Mouse (Mus musculus): ENCODE results near the gene 6030468B19Rik. TPM values are rescaled to one million over a fixed set of nuclear protein-coding genes. Genes with fewer than 3 reads are reported as not detected.
A peak's percentile ranks its signal among the peaks of the same experiment; 100 is the strongest.

6030468B19Rik gene
- polyA plus RNA-seq, 1 experiment: 16.7 TPM

DNA sequence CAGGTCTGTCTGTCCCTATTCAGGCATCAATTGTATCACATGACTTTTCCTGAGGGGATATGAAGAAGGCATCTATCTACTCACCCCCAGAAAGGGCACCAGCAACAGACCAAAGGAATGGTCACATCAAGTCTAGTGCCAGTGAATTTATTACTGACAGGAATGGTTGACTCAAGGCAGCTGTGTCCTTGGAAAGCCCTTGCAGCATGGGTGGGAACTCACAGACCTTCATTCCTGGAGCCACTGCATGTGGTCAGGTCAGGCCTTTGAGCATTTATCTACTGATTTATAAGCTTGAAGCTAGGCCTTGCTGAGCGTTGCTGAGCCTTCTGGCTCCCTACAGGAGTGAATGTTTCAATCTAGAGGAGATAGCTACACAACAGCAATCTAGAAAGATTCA, 43.5 kb downstream of the 6030468B19Rik start:
- TF ChIP-seq POLR2A (IDR thresholded peaks at IDR 0.05; ENCODE audit: borderline replicate concordance, control insufficient read depth, low read depth, low read length) (no peak), CTCF (IDR thresholded peaks at IDR 0.05; ENCODE audit: control insufficient read depth, insufficient read depth, low read length) (no peak)
- H3K27ac ChIP-seq (ENCODE audit: control insufficient read depth, insufficient read depth, low read depth, low read length, poor library complexity): no peak overlapping the region; the same call in 1 of the 2 replicates
- 74% methylated on average over 1 of the region's 1 CpGs for WGBS
- H3K4me3 ChIP-seq (replicated peaks; ENCODE audit: control insufficient read depth, low read depth, low read length): no peak overlapping the region
- peaks cover 5% of the 10 kb centered on the region for H3K4me1 ChIP-seq (ENCODE audit: control insufficient read depth, insufficient read depth, low read length)

DNA sequence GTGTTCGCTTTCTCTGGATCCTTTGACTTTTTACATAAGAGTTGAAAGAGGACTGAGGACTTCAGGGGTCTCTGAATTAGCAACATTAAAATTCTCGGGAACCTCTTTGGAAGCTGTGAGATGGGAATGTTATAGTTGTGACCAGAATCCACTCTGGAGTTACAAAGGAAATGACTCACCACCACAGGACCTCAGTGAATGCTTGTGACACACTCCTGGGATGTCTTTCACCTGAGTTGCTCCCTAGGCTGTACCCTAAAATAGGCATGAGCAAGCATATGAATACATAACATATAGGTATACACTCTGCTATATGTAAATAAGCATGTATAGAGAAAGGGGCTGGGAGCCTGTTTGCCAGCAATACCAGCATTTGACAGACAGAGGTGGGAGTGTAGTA, 46.0 kb downstream of the 6030468B19Rik start:
- H3K4me3 ChIP-seq (replicated peaks; ENCODE audit: control insufficient read depth, low read depth, low read length): no peak overlapping the region
- peaks cover 2% of the 10 kb centered on the region; the same call in 1 of the 2 replicates for H3K4me1 ChIP-seq (ENCODE audit: control insufficient read depth, insufficient read depth, low read length)

DNA sequence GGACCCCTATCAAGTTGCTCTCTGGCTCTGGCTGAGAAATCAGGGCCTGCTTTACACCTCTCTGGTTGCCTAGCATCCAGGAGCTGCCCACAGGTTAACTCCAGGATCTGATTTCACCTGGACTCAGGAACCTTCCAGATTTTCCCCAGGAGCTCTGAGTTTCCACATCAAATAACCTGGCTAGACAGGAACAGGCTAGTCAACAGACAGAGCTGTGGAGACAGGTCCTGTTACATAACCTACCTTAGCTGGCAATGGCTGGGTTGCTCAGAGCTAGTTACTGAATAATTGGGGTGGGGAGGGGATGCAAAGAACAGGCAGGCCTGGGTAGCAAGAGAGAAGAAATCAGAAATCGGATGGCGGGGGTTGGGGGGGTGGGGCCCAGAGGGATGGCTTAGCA, 47.5 kb downstream of the 6030468B19Rik start:
- no peaks in the 10 kb centered on the region; the same call in 1 of the 2 replicates for H3K4me1 ChIP-seq (ENCODE audit: control insufficient read depth, insufficient read depth, low read length)
- H3K27ac ChIP-seq (ENCODE audit: control insufficient read depth, insufficient read depth, low read depth, low read length, poor library complexity): no peak overlapping the region

More for the DNA sequence above, 46.0 kb downstream of the 6030468B19Rik start:
- TF ChIP-seq CTCF (IDR thresholded peaks at IDR 0.05; ENCODE audit: control insufficient read depth, insufficient read depth, low read length): no peak
- TF ChIP-seq POLR2A (IDR thresholded peaks at IDR 0.05; ENCODE audit: borderline replicate concordance, control insufficient read depth, low read depth, low read length): no peak
- H3K27ac ChIP-seq (ENCODE audit: control insufficient read depth, insufficient read depth, low read depth, low read length, poor library complexity): no peak overlapping the region
- WGBS: 80% methylated on average over 2 of the region's 2 CpGs

DNA sequence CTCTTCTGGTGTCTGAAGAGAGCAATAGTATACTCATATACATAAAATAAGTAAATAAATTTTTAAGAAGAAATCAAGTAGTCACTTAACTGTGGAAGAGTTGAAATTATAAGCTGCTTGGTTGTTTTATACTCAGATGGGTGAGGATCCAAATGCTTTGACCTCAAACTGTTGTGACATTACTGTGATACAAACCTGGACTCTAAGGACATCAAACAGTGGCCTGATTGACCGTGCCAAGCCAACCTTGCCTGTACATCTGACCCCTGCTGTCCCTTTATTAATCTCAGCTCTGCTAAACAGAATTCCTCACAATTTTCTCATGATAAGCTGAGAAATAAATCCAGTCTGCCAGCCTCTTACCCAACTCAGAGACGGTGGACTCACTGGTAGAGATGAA, 48.2 kb downstream of the 6030468B19Rik start:
- Histone ChIP-seq H3K4me3 (replicated peaks; ENCODE audit: control insufficient read depth, low read depth, low read length) (no peak overlapping the region), H3K27ac (ENCODE audit: control insufficient read depth, insufficient read depth, low read depth, low read length, poor library complexity) (no peak overlapping the region), H3K4me1 (ENCODE audit: control insufficient read depth, insufficient read depth, low read length) (no peaks in the 10 kb centered on the region; the same call in 1 of the 2 replicates)
- WGBS: 90% methylated on average over 2 of the region's 2 CpGs
- TF ChIP-seq POLR2A (IDR thresholded peaks at IDR 0.05; ENCODE audit: borderline replicate concordance, control insufficient read depth, low read depth, low read length) (no peak), CTCF (IDR thresholded peaks at IDR 0.05; ENCODE audit: control insufficient read depth, insufficient read depth, low read length) (no peak)

More for the DNA sequence above, 47.5 kb downstream of the 6030468B19Rik start:
- TF ChIP-seq POLR2A (IDR thresholded peaks at IDR 0.05; ENCODE audit: borderline replicate concordance, control insufficient read depth, low read depth, low read length) (no peak), CTCF (IDR thresholded peaks at IDR 0.05; ENCODE audit: control insufficient read depth, insufficient read depth, low read length) (no peak)
- no peak overlapping the region for H3K4me3 ChIP-seq (replicated peaks; ENCODE audit: control insufficient read depth, low read depth, low read length)
- 87% methylated on average over 2 of the region's 2 CpGs for WGBS

DNA sequence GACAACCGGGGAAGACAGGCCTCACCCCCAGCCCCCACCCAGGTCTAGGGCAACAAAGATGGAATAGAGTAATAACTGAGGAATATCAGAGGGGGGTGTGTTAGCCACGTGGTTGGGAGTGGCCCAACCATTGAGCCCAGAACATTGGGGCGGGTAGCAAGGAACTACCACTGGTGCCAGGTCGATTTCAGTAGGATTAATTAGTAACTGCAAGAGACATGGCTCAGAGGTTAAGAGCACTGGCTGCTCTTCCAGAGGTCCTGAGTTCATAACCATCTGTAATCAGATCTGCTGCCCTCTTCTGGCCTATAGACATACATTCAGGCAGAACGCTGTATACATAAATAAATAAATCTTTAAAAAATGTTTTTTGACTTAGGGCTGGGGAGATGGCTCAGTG, 49.2 kb downstream of the 6030468B19Rik start:
- TF ChIP-seq POLR2A (IDR thresholded peaks at IDR 0.05; ENCODE audit: borderline replicate concordance, control insufficient read depth, low read depth, low read length): no peak
- TF ChIP-seq CTCF (IDR thresholded peaks at IDR 0.05; ENCODE audit: control insufficient read depth, insufficient read depth, low read length): no peak
- H3K4me1 ChIP-seq (ENCODE audit: control insufficient read depth, insufficient read depth, low read length): no peaks in the 10 kb centered on the region; the same call in 1 of the 2 replicates
- 48% methylated on average over 5 of the region's 5 CpGs for WGBS

DNA sequence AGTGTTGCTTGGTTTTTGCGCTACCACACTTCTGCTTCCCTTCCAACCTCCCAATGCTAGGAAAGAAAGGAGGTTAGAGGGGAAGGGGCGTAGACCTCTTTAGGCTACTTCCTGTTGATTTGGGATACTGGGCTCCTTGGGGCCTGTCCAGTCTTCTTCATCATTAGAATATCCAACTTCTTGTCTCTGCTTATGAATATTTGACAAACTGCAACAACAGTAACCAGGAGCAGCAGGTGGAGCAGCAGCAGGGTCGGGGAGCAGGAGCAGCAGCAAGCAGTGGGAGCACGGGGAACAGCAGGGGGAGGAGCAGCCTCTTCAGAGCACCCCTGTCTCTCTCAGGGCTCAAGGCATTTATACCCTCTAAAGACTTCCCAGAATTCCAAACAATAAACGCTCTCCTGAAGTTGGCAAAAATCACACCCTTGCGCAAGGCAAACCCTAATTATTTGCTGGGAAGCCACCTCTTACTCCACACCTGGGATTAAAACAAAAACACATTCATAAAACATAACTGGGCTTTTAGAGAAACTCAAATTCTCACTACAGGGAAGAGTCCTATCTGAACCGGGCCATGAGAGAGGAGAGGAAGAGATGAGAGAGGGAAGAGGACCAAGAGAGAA, 50.2 kb downstream of the 6030468B19Rik start:
- no peaks in the 10 kb centered on the region; the same call in 1 of the 2 replicates for H3K4me1 ChIP-seq (ENCODE audit: control insufficient read depth, insufficient read depth, low read length)
- no peak overlapping the region for H3K4me3 ChIP-seq (replicated peaks; ENCODE audit: control insufficient read depth, low read depth, low read length)
- TF ChIP-seq CTCF (IDR thresholded peaks at IDR 0.05; ENCODE audit: control insufficient read depth, insufficient read depth, low read length): no peak
- WGBS: 60% methylated on average over 7 of the region's 7 CpGs
- H3K27ac ChIP-seq (ENCODE audit: control insufficient read depth, insufficient read depth, low read depth, low read length, poor library complexity): peak overlapping the region; percentile 88

More for the DNA sequence above, 49.2 kb downstream of the 6030468B19Rik start:
- Histone ChIP-seq H3K27ac (ENCODE audit: control insufficient read depth, insufficient read depth, low read depth, low read length, poor library complexity) (0 out of 2 replicates have a peak overlapping the region, but pooled peaks have one; percentile 27), H3K4me3 (replicated peaks; ENCODE audit: control insufficient read depth, low read depth, low read length) (no peak overlapping the region)

DNA sequence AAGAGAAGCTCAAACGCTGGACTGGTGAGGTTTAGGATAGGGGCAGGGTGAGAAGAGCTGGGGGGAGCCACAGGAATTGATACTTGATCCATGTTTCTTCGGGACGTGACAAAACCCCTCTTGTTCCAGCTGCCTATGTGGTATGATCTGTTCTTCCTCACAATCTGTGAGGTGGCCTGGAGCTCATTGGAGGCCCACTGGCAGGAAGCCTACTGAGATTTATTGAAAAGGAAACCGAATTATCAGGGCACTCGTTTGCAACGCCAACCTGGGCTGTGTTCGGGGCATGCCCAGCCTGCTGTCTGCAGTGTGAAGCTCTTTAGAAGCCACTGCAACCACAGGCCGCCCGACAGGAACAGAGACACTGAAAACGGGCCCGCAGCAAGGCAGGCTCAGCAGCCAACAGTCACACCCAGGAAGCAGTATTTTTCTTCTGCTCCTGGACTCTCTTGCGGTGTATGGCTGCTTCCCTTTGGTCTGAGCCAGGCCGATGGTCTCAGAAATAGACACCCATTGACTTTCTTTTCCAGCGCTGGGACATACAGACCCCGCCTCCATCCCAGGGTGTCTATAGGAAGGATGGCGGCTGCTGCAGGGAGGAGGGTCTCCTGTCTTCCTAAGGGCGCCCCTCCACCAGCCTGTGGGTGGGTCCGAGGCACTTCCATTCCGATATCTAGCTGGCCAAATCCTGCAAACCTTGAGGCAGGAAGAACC, 51.0 kb downstream of the 6030468B19Rik start:
- peak overlapping the region; percentile 88 for H3K27ac ChIP-seq (ENCODE audit: control insufficient read depth, insufficient read depth, low read depth, low read length, poor library complexity)
- 5% methylated on average over 19 of the region's 19 CpGs for WGBS
- H3K4me3 ChIP-seq (replicated peaks; ENCODE audit: control insufficient read depth, low read depth, low read length): peak overlapping the region; percentile 88
- TF ChIP-seq CTCF (IDR thresholded peaks at IDR 0.05; ENCODE audit: control insufficient read depth, insufficient read depth, low read length): no peak
- peak; percentile 45; the same call in 1 of the 2 replicates for TF ChIP-seq POLR2A (IDR thresholded peaks at IDR 0.05; ENCODE audit: borderline replicate concordance, control insufficient read depth, low read depth, low read length)
- H3K4me1 ChIP-seq (ENCODE audit: control insufficient read depth, insufficient read depth, low read length): no peaks in the 10 kb centered on the region; the same call in 1 of the 2 replicates

DNA sequence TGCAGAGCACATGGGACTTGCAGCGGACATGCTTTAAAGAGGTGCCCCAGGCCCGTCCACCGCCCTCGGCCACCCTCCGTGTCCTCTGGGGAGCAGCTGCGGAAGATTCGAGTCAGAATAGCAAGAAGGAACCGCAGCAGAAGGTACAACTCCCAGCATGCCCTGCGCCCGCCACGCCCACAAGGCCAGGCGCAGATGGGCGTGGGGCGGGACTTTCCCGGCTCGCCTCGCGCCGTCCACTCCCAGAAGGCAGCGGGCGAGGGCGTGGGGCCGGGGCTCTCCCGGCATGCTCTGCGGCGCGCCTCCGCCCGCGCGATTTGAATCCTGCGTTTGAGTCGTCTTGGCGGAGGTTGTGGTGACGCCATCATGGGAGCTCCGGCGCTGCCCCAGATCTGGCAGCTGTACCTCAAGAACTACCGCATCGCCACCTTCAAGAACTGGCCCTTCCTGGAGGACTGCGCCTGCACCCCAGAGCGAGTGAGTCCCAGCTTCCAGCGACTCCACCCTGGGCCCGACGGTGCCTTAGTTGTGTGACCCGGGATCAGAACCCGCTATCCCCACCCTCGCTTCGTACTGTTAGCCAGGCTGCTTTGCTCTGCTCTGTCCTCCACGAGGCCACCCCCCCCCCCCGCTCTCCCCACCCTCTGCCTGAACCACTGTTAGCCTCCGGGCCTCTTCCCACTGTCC, 51.7 kb downstream of the 6030468B19Rik start, which contains the start of gene Birc5:
TSS of gene Birc5 (plus strand) at position 267 of the 687 bp plus-strand sequence.
- WGBS: under 1% methylated on average over 51 of the region's 51 CpGs
- Histone ChIP-seq H3K4me3 (replicated peaks; ENCODE audit: control insufficient read depth, low read depth, low read length) (peak within 1 kb of the TSS; percentile 88), H3K27ac (ENCODE audit: control insufficient read depth, insufficient read depth, low read depth, low read length, poor library complexity) (peak within 1 kb of the TSS; percentile 88), H3K4me1 (ENCODE audit: control insufficient read depth, insufficient read depth, low read length) (no peaks in the 10 kb centered on the region; the same call in 1 of the 2 replicates)
- TF ChIP-seq CTCF (IDR thresholded peaks at IDR 0.05; ENCODE audit: control insufficient read depth, insufficient read depth, low read length) (no peak), POLR2A (IDR thresholded peaks at IDR 0.05; ENCODE audit: borderline replicate concordance, control insufficient read depth, low read depth, low read length) (peak; percentile 94)
